In the genomic region with DNA sequence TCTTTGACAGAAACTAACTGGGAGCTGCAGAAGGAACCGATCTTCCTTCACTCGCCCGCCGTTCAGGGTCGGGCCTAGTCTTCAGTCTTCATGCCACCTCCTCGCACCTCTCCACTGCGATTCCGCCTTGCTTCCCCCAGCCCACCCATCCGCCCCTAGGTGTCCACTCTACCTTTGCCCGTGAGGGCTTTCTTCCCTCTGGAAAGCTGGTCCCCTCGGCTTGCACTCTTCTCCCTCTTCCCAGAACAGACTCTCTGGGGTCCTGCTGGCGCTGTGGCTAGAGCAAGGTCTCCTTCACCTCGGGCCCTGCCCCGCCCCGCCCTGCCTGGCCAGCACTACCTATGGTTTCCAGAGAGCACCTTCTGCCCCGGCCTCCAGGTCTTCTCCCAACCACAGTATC, we compare ENCODE assay signal across 8 mouse cellular contexts.
DNase-seq lines count a peak whose midpoint lies in the region; ATAC-seq and TF ChIP-seq lines count a peak whose summit lies in the region.

No protein-coding gene starts in this region.

- peak overlapping the region; percentile 59 for H3K4me3 ChIP-seq in thymus, adult 2 months (ENCODE audit: control insufficient read depth, insufficient read depth, low read length)
- peak overlapping the region; percentile 70 for H3K4me3 ChIP-seq in limb, embryonic 11.5 days (ENCODE audit: low read depth, low read length)
- H3K4me3 ChIP-seq in midbrain, embryonic 15.5 days, result peak overlapping the region; percentile 83

- 5% methylated on average over 16 of the region's 16 CpGs for WGBS in thymus, adult 2 months
- under 1% methylated on average over 16 of the region's 16 CpGs for WGBS in limb, embryonic 11.5 days
- WGBS in midbrain, embryonic 15.5 days, result under 1% methylated on average over 16 of the region's 16 CpGs

- H3K27me3 ChIP-seq in thymus, adult 2 months (ENCODE audit: control insufficient read depth, insufficient read depth, low read length), result no peaks in the 10 kb centered on the region
- H3K27me3 ChIP-seq in limb, embryonic 11.5 days (ENCODE audit: control insufficient read depth, insufficient read depth, low read length), result no peaks in the 10 kb centered on the region
- no peaks in the 10 kb centered on the region for H3K27me3 ChIP-seq in midbrain, embryonic 15.5 days (replicated peaks)

- no peaks in the 10 kb centered on the region; the same call in 1 of the 2 replicates for H3K9me3 ChIP-seq in limb, embryonic 11.5 days (ENCODE audit: control insufficient read depth, low read length)
- H3K9me3 ChIP-seq in midbrain, embryonic 15.5 days, result no peaks in the 10 kb centered on the region

- DNase-seq in cerebellum, adult 18-20 months, result peak; percentile 52 to 54
- DNase-seq in cerebellum, adult 9-10 months, result no peak
- DNase-seq in thymus, adult 2 months, result no peak
- DNase-seq in thymus, postnatal 4 days, result no peak
- DNase-seq in limb, embryonic 11.5 days (ENCODE audit: low spot score), result no peak
- no peak for DNase-seq in Muller cell, postnatal 12 days (ENCODE audit: inconsistent ontology term)
- no peak for DNase-seq in left cerebral cortex, adult 8-10 months (ENCODE audit: low spot score in 2 of 2)

- peaks cover 11% of the 10 kb centered on the region for H3K4me1 ChIP-seq in thymus, adult 2 months (replicated peaks; ENCODE audit: control insufficient read depth, insufficient read depth, low read length)
- peaks cover 21% of the 10 kb centered on the region for H3K4me1 ChIP-seq in limb, embryonic 11.5 days (ENCODE audit: control insufficient read depth, insufficient read depth, low read length)
- peaks cover 39% of the 10 kb centered on the region for H3K4me1 ChIP-seq in midbrain, embryonic 15.5 days

- H3K9ac ChIP-seq in limb, embryonic 11.5 days (ENCODE audit: low read length), result peak overlapping the region; percentile 69
- peak overlapping the region; percentile 92 for H3K9ac ChIP-seq in midbrain, embryonic 15.5 days

- TF ChIP-seq POLR2A in thymus, adult 2 months (IDR thresholded peaks at IDR 0.05; ENCODE audit: control insufficient read depth, extremely low read depth, insufficient read depth, low read length, poor library complexity), result no peak

- H3K4me2 ChIP-seq in limb, embryonic 11.5 days (ENCODE audit: low read depth, severe bottlenecking), result peak overlapping the region; percentile 75
- H3K4me2 ChIP-seq in midbrain, embryonic 15.5 days, result peak overlapping the region; percentile 74

- H3K36me3 ChIP-seq in thymus, adult 2 months (ENCODE audit: control insufficient read depth, insufficient read depth, low read length), result no peaks in the 10 kb centered on the region
- H3K36me3 ChIP-seq in limb, embryonic 11.5 days (ENCODE audit: control insufficient read depth, insufficient read depth, low read length), result no peaks in the 10 kb centered on the region
- no peaks in the 10 kb centered on the region for H3K36me3 ChIP-seq in midbrain, embryonic 15.5 days (replicated peaks)

- ATAC-seq in limb, embryonic 11.5 days (ENCODE audit: insufficient number of reproducible peaks, low FRiP score, low TSS enrichment, low read depth), result peak; percentile 58
- peak; percentile 64 for ATAC-seq in midbrain, embryonic 15.5 days (replicated peaks)

- H3K27ac ChIP-seq in thymus, adult 2 months (ENCODE audit: control insufficient read depth, insufficient read depth, low read length), result peak overlapping the region; percentile 43; the same call in 1 of the 2 replicates
- H3K27ac ChIP-seq in limb, embryonic 11.5 days (replicated peaks; ENCODE audit: low read depth, low read length), result peak overlapping the region; percentile 77
- peak overlapping the region; percentile 93 for H3K27ac ChIP-seq in midbrain, embryonic 15.5 days

- peak; percentile 8; the same call in 1 of the 2 replicates for TF ChIP-seq CTCF in thymus, adult 2 months (IDR thresholded peaks at IDR 0.05; ENCODE audit: borderline replicate concordance, control insufficient read depth, extremely low read depth, insufficient read depth, low read length, poor library complexity)

Comparison
In these comparisons a context has a peak if more than half of its experiments do, and no peak if none do; other contexts are left out.
1. DNase-seq: peak in cerebellum, adult 18-20 months (2 of 2); none in cerebellum, adult 9-10 months (single experiment), thymus, adult 2 months (single experiment), thymus, postnatal 4 days (single experiment), limb, embryonic 11.5 days (single experiment), Muller cell, postnatal 12 days (single experiment) and left cerebral cortex, adult 8-10 months (0 of 2).
2. H3K27ac ChIP-seq: peak in every context shown above with its lines; median percentile 93 in midbrain, embryonic 15.5 days; 77 in limb, embryonic 11.5 days; 43 in thymus, adult 2 months.
3. Peak in every context shown above with its lines, with median percentiles within 50 percentile points of each other: H3K4me3 ChIP-seq.